Mouse (Mus musculus): ENCODE data around the gene Gm20518. TPM values are rescaled to one million over a fixed set of nuclear protein-coding genes. Genes with fewer than 3 reads are reported as not detected.

The Gm20518 gene
- polyA plus RNA-seq, 1 experiment from 2014 or later: 0.35 TPM

DNA sequence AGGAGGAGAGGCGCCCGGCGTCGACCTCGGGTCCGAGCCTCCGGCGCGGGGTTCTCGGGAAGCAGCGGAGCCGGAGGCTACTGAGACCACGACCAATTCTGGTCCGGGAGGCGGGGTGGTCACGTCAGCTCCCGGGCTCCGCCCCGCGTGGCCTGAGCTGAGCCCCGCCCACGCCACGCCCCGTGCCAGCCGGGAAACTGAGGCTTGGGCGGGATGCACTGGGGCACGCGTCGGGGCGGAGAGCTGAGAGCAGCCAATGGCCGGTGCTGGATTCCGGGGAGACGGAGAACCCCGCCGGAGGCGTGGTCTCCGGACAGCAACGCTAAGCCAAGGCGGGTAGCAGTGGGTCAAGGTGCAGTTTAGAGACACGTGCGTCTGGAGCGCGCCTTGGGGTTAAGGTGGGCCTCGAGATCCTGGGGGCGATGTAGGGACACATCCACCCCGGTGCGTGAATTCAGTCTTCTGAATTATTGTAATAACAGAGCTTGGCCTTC is 36.7 kb upstream of the Gm20518 start, which contains the start of gene Slc25a1:
Gene Slc25a1, minus strand, starts transcription at position 133 of the 494 bp plus-strand sequence.
- Histone ChIP-seq H3K36me3 (peaks cover 19% of the 10 kb centered on the region), H3K4me1 (peaks cover 40% of the 10 kb centered on the region), H3K4me2 (peak within 1 kb of the TSS; percentile 98), H3K9me3 (replicated peaks) (no peaks in the 10 kb centered on the region), H3K27me3 (replicated peaks) (no peaks in the 10 kb centered on the region), H3K27ac (replicated peaks) (peak within 1 kb of the TSS; percentile 89), H3K9ac (replicated peaks) (peak within 1 kb of the TSS; percentile 85), H3K4me3 (replicated peaks) (peak within 1 kb of the TSS; percentile 89)
- WGBS: under 1% methylated on average over 47 of the region's 47 CpGs
- peak; percentile 88 for ATAC-seq (ENCODE audit: low FRiP score)

GRCm38 (mm10) chr16:17927351-17928082 is 36.0 kb upstream of the Gm20518 start:
- peak overlapping the region; percentile 89 for H3K4me3 ChIP-seq (replicated peaks)
- WGBS: under 1% methylated on average over 71 of the region's 72 CpGs
- peak; percentile 49 for ATAC-seq (ENCODE audit: low FRiP score)
- H3K4me2 ChIP-seq: peak overlapping the region; percentile 98
- H3K27ac ChIP-seq (replicated peaks): peak overlapping the region; percentile 89
- H3K9me3 ChIP-seq (replicated peaks): no peaks in the 10 kb centered on the region
- H3K4me1 ChIP-seq: peaks cover 46% of the 10 kb centered on the region
- H3K36me3 ChIP-seq: peaks cover 19% of the 10 kb centered on the region
- peak overlapping the region; percentile 85 for H3K9ac ChIP-seq (replicated peaks)
- H3K27me3 ChIP-seq (replicated peaks): no peaks in the 10 kb centered on the region

DNA sequence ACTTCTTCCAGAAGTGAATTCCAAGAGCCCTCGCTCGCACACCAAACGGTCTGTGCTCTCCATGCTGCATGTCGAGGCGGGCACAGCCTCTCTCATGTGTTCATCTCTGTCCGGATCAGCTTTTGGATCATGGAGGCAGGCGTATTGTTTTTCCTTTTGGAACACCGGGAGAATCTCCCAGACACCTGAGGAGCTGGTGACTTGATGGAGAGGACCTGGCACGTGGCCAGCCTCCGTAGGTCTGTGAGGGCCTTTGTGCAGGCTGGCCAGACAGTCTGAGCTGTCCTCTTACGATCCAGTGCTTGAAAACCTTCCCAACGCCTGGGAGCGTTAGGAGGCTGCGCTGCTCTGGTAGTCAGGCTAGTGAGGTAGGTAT is 30.7 kb upstream of the Gm20518 start:
- Histone ChIP-seq H3K27me3 (replicated peaks) (peaks cover 29% of the 10 kb centered on the region), H3K4me3 (replicated peaks) (peak overlapping the region; percentile 87), H3K9ac (replicated peaks) (peak overlapping the region; percentile 90), H3K27ac (replicated peaks) (peak overlapping the region; percentile 90), H3K36me3 (peaks cover 19% of the 10 kb centered on the region), H3K4me1 (peaks cover 52% of the 10 kb centered on the region), H3K9me3 (replicated peaks) (no peaks in the 10 kb centered on the region), H3K4me2 (peak overlapping the region; percentile 98)
- 1% methylated on average over 14 of the region's 14 CpGs for WGBS
- ATAC-seq (ENCODE audit: low FRiP score): peak; percentile 32

DNA sequence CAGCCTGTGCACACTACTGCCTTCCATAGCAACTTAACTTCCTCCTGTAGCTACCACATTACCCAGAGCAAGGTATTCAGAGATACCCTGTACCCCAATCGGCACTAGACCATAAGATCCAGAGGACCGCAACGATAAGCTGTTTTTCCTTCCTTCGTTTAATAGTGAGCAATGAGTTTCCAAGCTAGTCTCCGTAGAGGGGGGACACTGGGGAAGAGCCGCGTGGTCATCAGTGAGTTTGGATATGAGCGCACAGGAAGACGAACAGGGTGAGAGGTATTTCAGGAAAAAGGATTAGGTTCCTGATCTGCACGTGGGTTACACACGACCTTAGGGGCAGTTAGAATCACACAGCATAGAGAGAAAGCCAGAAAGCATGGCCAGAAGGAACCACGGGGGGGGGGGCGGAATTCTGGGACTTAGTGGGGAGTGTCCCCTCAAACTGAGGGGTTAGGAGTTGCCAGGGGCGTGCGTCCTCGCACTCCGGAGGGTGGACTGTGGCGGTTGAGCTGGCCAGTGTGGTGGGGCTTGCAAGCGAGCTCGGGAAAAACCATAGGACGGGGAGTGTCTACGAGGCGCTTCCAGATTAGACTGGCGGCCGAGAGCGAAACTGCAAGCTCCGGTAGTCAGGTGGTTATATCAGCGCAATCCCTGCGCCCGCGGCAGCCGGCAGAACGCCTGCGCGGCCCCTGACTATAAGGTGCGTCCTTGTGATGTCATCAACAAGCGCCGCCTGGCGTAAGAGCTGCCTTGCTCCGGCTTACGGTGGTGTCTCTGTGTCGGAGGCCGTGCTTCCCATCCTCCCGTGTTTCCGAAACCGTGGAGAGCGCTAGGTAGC is 30.1 kb upstream of the Gm20518 start:
- Histone ChIP-seq H3K27ac (replicated peaks) (peak overlapping the region; percentile 90), H3K36me3 (peaks cover 19% of the 10 kb centered on the region), H3K4me3 (replicated peaks) (peak overlapping the region; percentile 87), H3K9ac (replicated peaks) (peak overlapping the region; percentile 90), H3K9me3 (replicated peaks) (no peaks in the 10 kb centered on the region), H3K4me1 (peaks cover 46% of the 10 kb centered on the region), H3K4me2 (peak overlapping the region; percentile 98), H3K27me3 (replicated peaks) (peaks cover 34% of the 10 kb centered on the region)
- 2% methylated on average over 47 of the region's 47 CpGs for WGBS
- peak; percentile 93 for ATAC-seq (ENCODE audit: low FRiP score)

DNA sequence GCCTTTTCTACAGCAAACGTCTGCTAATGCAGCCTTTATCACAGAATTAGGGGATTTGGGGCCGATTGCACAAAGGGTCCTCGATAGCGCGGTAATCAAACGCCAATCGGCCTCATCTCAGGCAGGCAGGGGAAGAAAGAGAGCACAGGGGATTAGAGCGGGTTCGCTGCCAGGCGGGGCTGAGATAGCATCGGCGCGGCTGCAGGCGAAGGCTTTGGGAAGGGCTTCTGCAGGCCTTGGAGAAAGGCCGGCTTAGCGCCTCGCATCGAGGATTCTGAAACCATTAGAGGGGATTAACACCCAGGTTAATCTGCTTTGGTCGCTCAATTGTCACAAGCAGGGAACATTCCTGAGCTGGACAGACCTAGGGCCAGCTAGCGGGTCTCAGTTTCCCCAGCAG is 29.1 kb upstream of the Gm20518 start:
- Histone ChIP-seq H3K4me3 (replicated peaks) (no peak overlapping the region), H3K9me3 (replicated peaks) (no peaks in the 10 kb centered on the region), H3K4me1 (peaks cover 38% of the 10 kb centered on the region), H3K4me2 (peak overlapping the region; percentile 98), H3K36me3 (peaks cover 13% of the 10 kb centered on the region), H3K9ac (replicated peaks) (peak overlapping the region; percentile 36), H3K27ac (replicated peaks) (no peak overlapping the region), H3K27me3 (replicated peaks) (peaks cover 44% of the 10 kb centered on the region)
- 11% methylated on average over 20 of the region's 20 CpGs for WGBS
- ATAC-seq (ENCODE audit: low FRiP score): no peak

- H3K36me3 ChIP-seq: no peaks in the 10 kb centered on the region
- H3K27me3 ChIP-seq (replicated peaks): peaks cover 71% of the 10 kb centered on the region
- 0 out of 2 replicates have a peak within 1 kb of the TSS, but pooled peaks have one; percentile 29 for H3K9ac ChIP-seq (replicated peaks)
- H3K4me2 ChIP-seq: peak within 1 kb of the TSS; percentile 56
- peak within 1 kb of the TSS; percentile 30 for H3K4me3 ChIP-seq (replicated peaks)
- peaks cover 21% of the 10 kb centered on the region for H3K4me1 ChIP-seq
- H3K9me3 ChIP-seq (replicated peaks): no peaks in the 10 kb centered on the region
- H3K27ac ChIP-seq (replicated peaks): no peak within 1 kb of the TSS
- ATAC-seq (ENCODE audit: low FRiP score): no peak
- WGBS: under 1% methylated on average over 94 of the region's 106 CpGs
Measured at GRCm38 (mm10) chr16:17914307-17915249, 23.1 kb upstream of the Gm20518 start, which contains the start of gene Gsc2. Gene Gsc2, minus strand, starts transcription at chr16:17915059.

DNA sequence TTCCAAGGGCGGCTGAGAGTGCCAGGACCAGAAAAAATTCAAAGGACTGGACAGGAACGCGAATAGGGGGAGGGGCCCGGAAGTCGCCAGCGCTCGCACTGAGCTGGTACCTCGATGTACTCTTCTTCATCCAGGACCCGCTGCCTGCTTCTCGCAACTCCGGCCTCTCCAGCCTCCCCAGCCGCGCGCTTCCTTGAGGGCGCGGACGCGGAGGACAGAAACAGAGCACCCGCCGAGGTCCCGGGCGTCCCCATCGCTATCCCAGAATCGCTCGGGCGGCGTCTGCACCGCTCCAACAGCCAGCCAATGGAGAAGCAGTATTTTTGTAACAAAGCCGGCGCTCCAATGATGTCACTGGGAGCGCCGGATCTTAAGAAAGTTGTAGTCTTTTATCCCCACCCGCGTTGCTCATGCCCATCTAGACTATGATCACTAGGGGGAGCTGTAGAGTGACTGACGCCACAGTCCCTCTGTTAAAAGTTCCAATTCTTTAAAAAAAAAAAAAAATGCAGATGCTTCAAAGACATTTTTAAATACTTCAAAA is 19.7 kb upstream of the Gm20518 start, which contains the start of gene Ess2:
Gene Ess2, minus strand, starts transcription at position 297 of the 544 bp plus-strand sequence.
- peak within 1 kb of the TSS; percentile 90 for H3K4me3 ChIP-seq (replicated peaks)
- H3K9me3 ChIP-seq (replicated peaks): no peaks in the 10 kb centered on the region
- H3K27me3 ChIP-seq (replicated peaks): peaks cover 45% of the 10 kb centered on the region
- peak within 1 kb of the TSS; percentile 84 for H3K9ac ChIP-seq (replicated peaks)
- peaks cover 33% of the 10 kb centered on the region for H3K36me3 ChIP-seq
- peak within 1 kb of the TSS; percentile 92 for H3K4me2 ChIP-seq
- H3K4me1 ChIP-seq: peaks cover 21% of the 10 kb centered on the region
- under 1% methylated on average over 35 of the region's 35 CpGs for WGBS
- ATAC-seq (ENCODE audit: low FRiP score): peak; percentile 93
- peak within 1 kb of the TSS; percentile 84 for H3K27ac ChIP-seq (replicated peaks)

DNA sequence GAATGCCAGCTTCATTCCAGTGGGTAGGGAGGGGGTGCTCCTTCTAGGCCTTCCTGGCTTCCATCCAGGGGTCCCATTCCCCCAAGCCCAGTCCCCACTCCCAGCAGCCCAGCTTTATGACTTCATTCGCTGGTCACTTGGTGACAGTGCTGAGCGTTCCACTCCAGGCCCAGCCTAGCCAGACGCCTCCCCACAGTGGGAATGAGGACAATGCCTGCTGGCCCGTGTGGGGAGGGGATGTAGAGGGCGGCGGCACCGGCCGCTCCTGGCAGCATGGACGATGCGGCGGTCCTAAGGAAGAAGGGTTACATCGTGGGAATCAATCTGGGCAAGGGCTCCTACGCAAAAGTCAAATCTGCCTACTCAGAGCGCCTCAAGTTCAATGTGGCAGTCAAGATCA is 7.0 kb upstream of the Gm20518 start, which contains the start of the genes Dgcr2 and Tssk2:
Gene Dgcr2, minus strand, starts transcription at position 101 of the 400 bp plus-strand sequence.
Gene Tssk2, plus strand, starts transcription at position 176 of the 400 bp plus-strand sequence.
- 89% methylated on average over 14 of the region's 14 CpGs for WGBS

GRCm38 (mm10) chr16:17896091-17896490 is 4.6 kb upstream of the Gm20518 start:
- Histone ChIP-seq H3K36me3 (peaks cover 27% of the 10 kb centered on the region), H3K27ac (replicated peaks) (no peak overlapping the region), H3K4me2 (no peak overlapping the region), H3K9ac (replicated peaks) (no peak overlapping the region), H3K27me3 (replicated peaks) (no peaks in the 10 kb centered on the region), H3K4me3 (replicated peaks) (no peak overlapping the region), H3K4me1 (peaks cover 11% of the 10 kb centered on the region), H3K9me3 (replicated peaks) (no peaks in the 10 kb centered on the region)
- ATAC-seq (ENCODE audit: low FRiP score): no peak

More for the DNA sequence above, 7.0 kb upstream of the Gm20518 start, which contains the start of the genes Dgcr2 and Tssk2:
- Histone ChIP-seq H3K4me1 (no peaks in the 10 kb centered on the region), H3K27me3 (replicated peaks) (no peaks in the 10 kb centered on the region), H3K4me3 (replicated peaks) (no peak within 1 kb of the TSS), H3K4me2 (no peak within 1 kb of the TSS), H3K36me3 (peaks cover 51% of the 10 kb centered on the region), H3K9me3 (replicated peaks) (no peaks in the 10 kb centered on the region), H3K9ac (replicated peaks) (no peak within 1 kb of the TSS), H3K27ac (replicated peaks) (no peak within 1 kb of the TSS)
- no peak for ATAC-seq (ENCODE audit: low FRiP score)

- WGBS: 91% methylated on average over 2 of the region's 2 CpGs
- peaks cover 7% of the 10 kb centered on the region for H3K36me3 ChIP-seq
- H3K27me3 ChIP-seq (replicated peaks): no peaks in the 10 kb centered on the region
- no peak for ATAC-seq (ENCODE audit: low FRiP score)
- no peak within 1 kb of the TSS for H3K27ac ChIP-seq (replicated peaks)
- H3K9me3 ChIP-seq (replicated peaks): no peaks in the 10 kb centered on the region
- H3K4me2 ChIP-seq: no peak within 1 kb of the TSS
- H3K4me1 ChIP-seq: peaks cover 26% of the 10 kb centered on the region
- no peak within 1 kb of the TSS for H3K9ac ChIP-seq (replicated peaks)
- no peak within 1 kb of the TSS for H3K4me3 ChIP-seq (replicated peaks)
Measured at GRCm38 (mm10) chr16:17893923-17894322, 2.5 kb upstream of the Gm20518 start, which contains the start of gene Tssk1. Gene Tssk1, plus strand, starts transcription at chr16:17894223.
